Mouse (Mus musculus) megakaryocyte, embryonic 14.5 days (primary cell): Measurements from ENCODE around the gene Sec61a2.

Experiments used
- FLI1 ChIP-seq: IDR thresholded peaks from 2 replicates; pipeline ENCODE4 v1.6.1; 2012; ENCODE audit warnings: low read length, inconsistent platforms, mixed read lengths
- GATA1 ChIP-seq: IDR thresholded peaks from 3 replicates; pipeline ENCODE4 v1.6.1; 2012; ENCODE audit warnings: mixed read lengths, low read length, inconsistent platforms, borderline replicate concordance

- TF ChIP-seq FLI1 (no peak), GATA1 (no peak)
Observed at GRCm38 (mm10) chr2:5845826-5846225, 49.4 kb downstream of the Sec61a2 start.
